In genomic region chr9:120425768-120426167, GRCm38 (mm10) we compare ENCODE assay signal across 8 mouse cellular contexts.
DNase-seq lines count a peak whose midpoint lies in the region; ATAC-seq and TF ChIP-seq lines count a peak whose summit lies in the region.

No protein-coding gene starts in this region.

- TF ChIP-seq EP300 in liver, postnatal 0 days (IDR thresholded peaks at IDR 0.05; ENCODE audit: low read depth): no peak

- no peak overlapping the region for H3K4me3 ChIP-seq in forebrain, postnatal 0 days (ENCODE audit: low read depth, low read length)
- H3K4me3 ChIP-seq in forebrain, embryonic 12.5 days (replicated peaks): no peak overlapping the region
- H3K4me3 ChIP-seq in spleen, adult 2 months (ENCODE audit: extremely low read depth, insufficient read depth, insufficient read length): no peak overlapping the region
- no peak overlapping the region for H3K4me3 ChIP-seq in kidney, postnatal 0 days (replicated peaks; ENCODE audit: low read depth, low read length)
- no peak overlapping the region for H3K4me3 ChIP-seq in liver, postnatal 0 days (ENCODE audit: low read depth, low read length)
- H3K4me3 ChIP-seq in small intestine, adult 2 months (ENCODE audit: low read depth, low read length): no peak overlapping the region

- no peaks in the 10 kb centered on the region for H3K4me1 ChIP-seq in forebrain, postnatal 0 days (ENCODE audit: insufficient read depth)
- H3K4me1 ChIP-seq in forebrain, embryonic 12.5 days: no peaks in the 10 kb centered on the region
- no peaks in the 10 kb centered on the region for H3K4me1 ChIP-seq in spleen, adult 2 months (ENCODE audit: control insufficient read depth, insufficient read depth, insufficient read length)
- no peaks in the 10 kb centered on the region for H3K4me1 ChIP-seq in kidney, postnatal 0 days (replicated peaks; ENCODE audit: insufficient read depth, low read length)
- no peaks in the 10 kb centered on the region for H3K4me1 ChIP-seq in liver, postnatal 0 days (ENCODE audit: insufficient read depth)
- no peaks in the 10 kb centered on the region for H3K4me1 ChIP-seq in small intestine, adult 2 months (ENCODE audit: control insufficient read depth, insufficient read depth, insufficient read length, low read length)

- peak; percentile 88 for TF ChIP-seq CTCF in forebrain, postnatal 0 days (IDR thresholded peaks at IDR 0.05; ENCODE audit: low read depth)
- TF ChIP-seq CTCF in spleen, adult 2 months (IDR thresholded peaks at IDR 0.05; ENCODE audit: extremely low read depth, insufficient read depth, insufficient read length, insufficient replicate concordance): peak; percentile 60; the same call in 1 of the 2 replicates
- TF ChIP-seq CTCF in kidney, postnatal 0 days (IDR thresholded peaks at IDR 0.05; ENCODE audit: low read depth): peak; percentile 86
- peak; percentile 75 for TF ChIP-seq CTCF in liver, postnatal 0 days (IDR thresholded peaks at IDR 0.05; ENCODE audit: low read depth)
- 0 out of 2 replicates have a peak, but pooled peaks have one; percentile 19 for TF ChIP-seq CTCF in small intestine, adult 2 months (IDR thresholded peaks at IDR 0.05; ENCODE audit: extremely low read depth, insufficient read length, insufficient replicate concordance, low read depth, low read length)

- no peak overlapping the region for H3K9ac ChIP-seq in forebrain, postnatal 0 days
- H3K9ac ChIP-seq in forebrain, embryonic 12.5 days: no peak overlapping the region
- no peak overlapping the region for H3K9ac ChIP-seq in kidney, postnatal 0 days (ENCODE audit: low read depth, low read length)
- H3K9ac ChIP-seq in liver, postnatal 0 days (replicated peaks): no peak overlapping the region

- H3K36me3 ChIP-seq in forebrain, postnatal 0 days (ENCODE audit: insufficient read depth): no peaks in the 10 kb centered on the region
- H3K36me3 ChIP-seq in forebrain, embryonic 12.5 days (replicated peaks): no peaks in the 10 kb centered on the region
- no peaks in the 10 kb centered on the region for H3K36me3 ChIP-seq in spleen, adult 2 months (ENCODE audit: control insufficient read depth, insufficient read depth, low read length)
- no peaks in the 10 kb centered on the region for H3K36me3 ChIP-seq in kidney, postnatal 0 days (ENCODE audit: insufficient read depth, low read length)
- H3K36me3 ChIP-seq in liver, postnatal 0 days (replicated peaks; ENCODE audit: insufficient read depth, low read length): no peaks in the 10 kb centered on the region
- no peaks in the 10 kb centered on the region for H3K36me3 ChIP-seq in small intestine, adult 2 months (ENCODE audit: control insufficient read depth, insufficient read depth, low read length)

- 38% methylated on average over 5 of the region's 5 CpGs for WGBS in forebrain, postnatal 0 days
- 42% methylated on average over 5 of the region's 5 CpGs for WGBS in forebrain, embryonic 12.5 days
- WGBS in spleen, adult 2 months: 41% methylated on average over 5 of the region's 5 CpGs
- 41% methylated on average over 5 of the region's 5 CpGs for WGBS in kidney, postnatal 0 days
- 40% methylated on average over 5 of the region's 5 CpGs for WGBS in liver, postnatal 0 days (ENCODE audit: insufficient replicate concordance)
- WGBS in small intestine, adult 2 months: 42% methylated on average over 5 of the region's 5 CpGs

- DNase-seq in forebrain, postnatal 0 days: peak; percentile 89
- DNase-seq in spleen, adult 2 months (ENCODE audit: low read depth in 1 of 2, low spot score in 2 of 2): peak; percentile 3 to 30
- DNase-seq in spleen, adult 12 weeks (ENCODE audit: low spot score): no peak
- DNase-seq in cerebellum, adult 9-11 months: peak; percentile 21
- DNase-seq in kidney, postnatal 0 days (ENCODE audit: low spot score): peak; percentile 63
- DNase-seq in liver, postnatal 0 days: peak; percentile 66

- H3K4me2 ChIP-seq in forebrain, postnatal 0 days (ENCODE audit: low read depth): no peak overlapping the region
- no peak overlapping the region for H3K4me2 ChIP-seq in forebrain, embryonic 12.5 days
- no peak overlapping the region for H3K4me2 ChIP-seq in kidney, postnatal 0 days (ENCODE audit: low read length)
- H3K4me2 ChIP-seq in liver, postnatal 0 days (ENCODE audit: low read depth, low read length): no peak overlapping the region

- TF ChIP-seq POLR2A in spleen, adult 2 months (IDR thresholded peaks at IDR 0.05; ENCODE audit: low read depth, low read length): no peak
- TF ChIP-seq POLR2A in small intestine, adult 2 months (IDR thresholded peaks at IDR 0.05; ENCODE audit: low read depth, low read length): no peak

- no peak overlapping the region for H3K27ac ChIP-seq in forebrain, postnatal 0 days (ENCODE audit: low read depth, low read length)
- H3K27ac ChIP-seq in forebrain, embryonic 12.5 days: no peak overlapping the region
- H3K27ac ChIP-seq in spleen, adult 2 months (ENCODE audit: insufficient read depth, low read length): no peak overlapping the region
- H3K27ac ChIP-seq in kidney, postnatal 0 days: no peak overlapping the region
- H3K27ac ChIP-seq in liver, postnatal 0 days (ENCODE audit: low read depth): no peak overlapping the region
- no peak overlapping the region for H3K27ac ChIP-seq in small intestine, adult 2 months (ENCODE audit: insufficient read depth, low read depth, low read length)

- no peaks in the 10 kb centered on the region for H3K27me3 ChIP-seq in forebrain, postnatal 0 days (ENCODE audit: insufficient read depth, low read length)
- H3K27me3 ChIP-seq in forebrain, embryonic 12.5 days: no peaks in the 10 kb centered on the region
- no peaks in the 10 kb centered on the region for H3K27me3 ChIP-seq in spleen, adult 2 months (ENCODE audit: control insufficient read depth, insufficient read depth, low read length)
- H3K27me3 ChIP-seq in kidney, postnatal 0 days (ENCODE audit: insufficient read depth, low read length): no peaks in the 10 kb centered on the region
- no peaks in the 10 kb centered on the region for H3K27me3 ChIP-seq in liver, postnatal 0 days (ENCODE audit: insufficient read depth, low read length)
- no peaks in the 10 kb centered on the region for H3K27me3 ChIP-seq in small intestine, adult 2 months (ENCODE audit: control insufficient read depth, insufficient read depth, low read length)

- ATAC-seq in forebrain, postnatal 0 days: peak; percentile 48; the same call in 1 of the 2 replicates
- ATAC-seq in forebrain, embryonic 12.5 days (ENCODE audit: low FRiP score): no peak
- no peak for ATAC-seq in kidney, postnatal 0 days (replicated peaks; ENCODE audit: low FRiP score, low read depth)
- no peak for ATAC-seq in liver, postnatal 0 days

- H3K9me3 ChIP-seq in forebrain, postnatal 0 days (ENCODE audit: low read length): no peaks in the 10 kb centered on the region
- no peaks in the 10 kb centered on the region for H3K9me3 ChIP-seq in forebrain, embryonic 12.5 days
- no peaks in the 10 kb centered on the region for H3K9me3 ChIP-seq in kidney, postnatal 0 days (replicated peaks; ENCODE audit: low read length)
- H3K9me3 ChIP-seq in liver, postnatal 0 days (ENCODE audit: low read length): no peaks in the 10 kb centered on the region

Comparison
In these comparisons a context has a peak if more than half of its experiments do, and no peak if none do; other contexts are left out.
1. CTCF ChIP-seq: peak in every context shown above with its lines; median percentile 88 in forebrain, postnatal 0 days; 86 in kidney, postnatal 0 days; 75 in liver, postnatal 0 days; 60 in spleen, adult 2 months; 19 in small intestine, adult 2 months.